Mouse (Mus musculus) thymus, adult 2 months (tissue): Measurements from ENCODE around the gene Cntnap2. TPM values are rescaled to one million over a fixed set of nuclear protein-coding genes. Genes with fewer than 3 reads are reported as not detected.
"Not testable (repeated sequence)": the region's sequence is repeated elsewhere in the genome, so short reads cannot be mapped to it uniquely, and the experiment has no call there.

ENCODE experiments used
- DNase-seq: peaks from one replicate; pipeline ENCODE4 v3.0.0; 2021
- H3K27ac ChIP-seq: fragments of 200-500 bp; 2 replicates; pipeline ENCODE4 v1.5.1; 2012; ENCODE audit warnings: low read length, control low read depth; ENCODE audit not compliant: control insufficient read depth, insufficient read depth
- H3K27me3 ChIP-seq: fragments of 200-500 bp; 2 replicates; pipeline ENCODE4 v1.6.1; 2012; ENCODE audit warnings: mild to moderate bottlenecking, low read length, moderate library complexity, mixed read lengths; ENCODE audit not compliant: control insufficient read depth, insufficient read depth
- H3K36me3 ChIP-seq: fragments of 200-500 bp; 2 replicates; pipeline ENCODE4 v1.6.1; 2012; ENCODE audit warnings: mild to moderate bottlenecking, low read length, moderate library complexity; ENCODE audit not compliant: control insufficient read depth, insufficient read depth
- H3K4me1 ChIP-seq: fragments of 200-500 bp; replicated peaks from 2 replicates; pipeline ENCODE4 v1.6.1; 2012; ENCODE audit warnings: low read length; ENCODE audit not compliant: control insufficient read depth, insufficient read depth
- H3K4me3 ChIP-seq: fragments of 200-500 bp; 2 replicates; pipeline ENCODE4 v1.5.1; 2012; ENCODE audit warnings: mild to moderate bottlenecking, low read length, control low read depth, moderate library complexity; ENCODE audit not compliant: control insufficient read depth, insufficient read depth
- CTCF ChIP-seq: fragments of 200-500 bp; IDR thresholded peaks from 2 replicates; pipeline ENCODE4 v1.5.1; 2012; ENCODE audit warnings: mild to moderate bottlenecking, control low read depth, low read length, moderate library complexity, borderline replicate concordance; ENCODE audit not compliant: control insufficient read depth, poor library complexity, insufficient read depth; ENCODE audit errors: extremely low read depth
- POLR2A ChIP-seq: fragments of 200-500 bp; IDR thresholded peaks from 2 replicates; pipeline ENCODE4 v1.6.1; 2012; ENCODE audit warnings: mild to moderate bottlenecking, low read length, control low read depth, moderate library complexity; ENCODE audit not compliant: control insufficient read depth, poor library complexity, insufficient read depth; ENCODE audit errors: extremely low read depth
- WGBS: fragments of 180-500 bp; shearing (Covaris S2); methylation state at CpG from one replicate; pipeline ENCODE4 v1.1.7; 2018; 5-methylcytosine and 5-hydroxymethylcytosine counted together
- polyA plus RNA-seq: library from polyadenylated mRNA; depleted of rRNA; stranded (reverse); fragments of >200 nt; gene quantifications from 2 replicates; pipeline ENCODE4 v1.2.3, GENCODE M21; 2012

Cntnap2 gene
- polyA plus RNA-seq, 1 experiment = 1.0 TPM

DNA sequence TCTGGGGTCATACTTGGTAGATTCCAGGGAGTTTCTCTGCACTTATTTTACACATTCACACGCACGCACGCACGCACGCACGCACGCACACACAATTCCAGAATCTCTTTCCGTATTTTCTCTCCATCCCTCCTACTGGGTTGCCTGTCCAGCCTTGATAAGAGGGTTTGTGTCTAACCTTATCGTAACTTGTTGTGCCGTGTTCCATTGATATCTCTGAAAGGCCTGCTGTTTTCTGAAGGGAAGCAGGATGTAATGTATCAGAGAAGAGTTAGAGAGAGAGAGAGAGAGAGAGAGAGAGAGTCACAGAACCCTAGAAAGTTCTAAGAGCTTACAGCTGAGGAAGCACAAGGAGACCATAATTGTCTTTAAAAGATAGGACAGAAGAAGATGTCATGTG, 2132.8 kb downstream of the Cntnap2 start:
- no peak for TF ChIP-seq POLR2A
- no peak for TF ChIP-seq CTCF
- no peak overlapping the region for H3K27ac ChIP-seq
- WGBS = 89% methylated on average over 10 of the region's 10 CpGs
- H3K4me3 ChIP-seq = no peak overlapping the region
- H3K27me3 ChIP-seq = no peaks in the 10 kb centered on the region
- DNase-seq = no peak
- H3K4me1 ChIP-seq = no peaks in the 10 kb centered on the region
- no peaks in the 10 kb centered on the region for H3K36me3 ChIP-seq

DNA sequence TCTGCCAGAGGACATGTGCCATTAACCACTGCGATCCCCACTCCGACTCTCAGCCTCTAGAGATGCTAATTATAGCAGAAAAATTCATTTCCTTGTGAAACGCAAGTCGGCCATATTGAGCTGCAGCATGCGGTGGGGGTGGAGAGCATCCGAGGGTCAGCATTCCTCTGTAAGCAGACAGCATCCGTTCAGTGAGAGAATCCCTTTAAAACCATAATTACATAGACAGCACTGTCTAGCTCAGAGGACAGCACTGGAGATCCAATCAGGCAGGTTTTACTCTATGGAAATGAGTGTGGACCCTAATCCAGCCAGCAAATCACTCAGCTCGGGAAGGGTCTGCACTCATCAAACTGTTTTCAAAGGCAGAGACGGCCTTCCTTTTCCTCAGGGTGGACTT, 2133.3 kb downstream of the Cntnap2 start:
- Histone ChIP-seq H3K27ac (no peak overlapping the region), H3K4me1 (no peaks in the 10 kb centered on the region), H3K27me3 (no peaks in the 10 kb centered on the region), H3K36me3 (no peaks in the 10 kb centered on the region), H3K4me3 (no peak overlapping the region)
- TF ChIP-seq CTCF = no peak
- TF ChIP-seq POLR2A = no peak
- no peak for DNase-seq
- 89% methylated on average over 9 of the region's 9 CpGs for WGBS

DNA sequence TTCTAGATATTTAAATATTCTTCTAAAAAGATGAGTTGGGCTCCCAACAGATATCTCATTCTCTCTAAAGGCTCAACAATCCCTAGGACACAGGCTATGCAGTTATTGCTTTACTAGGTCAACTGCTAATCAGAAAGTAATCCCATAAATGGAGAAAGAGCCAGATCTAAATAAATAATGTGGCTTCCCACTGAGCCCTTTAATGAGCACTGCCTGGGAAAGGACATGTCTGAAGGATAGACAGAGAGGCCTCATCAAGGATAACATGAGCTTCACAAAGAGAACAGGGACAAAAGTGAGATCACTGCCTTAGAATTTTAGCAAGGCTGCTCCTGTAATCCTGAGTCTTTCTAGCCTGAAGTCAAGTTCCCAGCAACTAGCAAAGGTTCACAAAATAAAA, 2138.4 kb downstream of the Cntnap2 start:
- no peaks in the 10 kb centered on the region for H3K4me1 ChIP-seq

DNA sequence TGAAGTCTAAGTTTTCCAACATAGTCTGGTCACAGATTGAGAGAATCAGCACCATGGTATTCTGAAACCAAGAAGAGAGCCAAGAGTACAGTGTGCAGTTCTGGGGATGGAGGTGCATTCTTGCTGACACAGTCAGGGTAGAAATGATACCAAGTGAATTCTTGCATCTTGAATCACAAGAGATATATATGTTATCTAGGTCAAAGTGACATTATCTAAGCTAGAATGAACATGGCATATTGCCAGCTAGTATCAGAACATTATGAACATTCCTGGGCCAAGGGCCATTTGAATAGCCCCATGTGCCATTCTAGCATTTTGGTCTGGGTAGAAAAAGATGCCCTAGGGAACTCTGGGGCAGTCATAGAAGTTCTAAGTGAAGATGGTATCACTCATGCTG, 2141.5 kb downstream of the Cntnap2 start:
- no peaks in the 10 kb centered on the region for H3K27me3 ChIP-seq
- H3K36me3 ChIP-seq = no peaks in the 10 kb centered on the region
- no peak for DNase-seq
- no peak for TF ChIP-seq CTCF
- no peak for TF ChIP-seq POLR2A
- no peak overlapping the region for H3K27ac ChIP-seq
- no peaks in the 10 kb centered on the region for H3K4me1 ChIP-seq
- no peak overlapping the region for H3K4me3 ChIP-seq

More for the DNA sequence above, 2138.4 kb downstream of the Cntnap2 start:
- Histone ChIP-seq H3K4me3 (no peak overlapping the region), H3K27ac (no peak overlapping the region), H3K27me3 (no peaks in the 10 kb centered on the region), H3K36me3 (no peaks in the 10 kb centered on the region)
- TF ChIP-seq POLR2A (no peak), CTCF (no peak)
- no peak for DNase-seq

DNA sequence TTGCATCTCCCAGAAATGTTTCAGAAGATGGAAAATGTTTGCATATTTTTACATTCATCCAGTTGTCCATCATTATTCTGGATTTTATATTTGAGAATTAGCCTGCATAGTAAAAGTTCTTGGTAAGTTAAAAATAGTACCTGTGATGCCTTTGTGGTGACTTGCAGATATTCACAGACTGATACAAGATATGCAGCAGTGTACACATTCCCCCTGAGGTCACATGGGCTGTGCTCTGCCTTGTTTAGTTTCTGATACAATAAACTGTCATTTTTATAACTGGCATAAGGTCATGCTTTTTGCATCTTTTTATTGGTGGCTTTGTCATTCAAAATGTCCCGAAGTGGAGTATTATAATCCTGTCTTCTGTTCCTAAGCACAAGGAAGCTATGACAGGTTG, 2148.9 kb downstream of the Cntnap2 start:
- H3K4me3 ChIP-seq = no peak overlapping the region
- TF ChIP-seq POLR2A = no peak
- TF ChIP-seq CTCF = no peak
- H3K27ac ChIP-seq = no peak overlapping the region
- no peaks in the 10 kb centered on the region for H3K36me3 ChIP-seq
- no peaks in the 10 kb centered on the region for H3K4me1 ChIP-seq
- H3K27me3 ChIP-seq = no peaks in the 10 kb centered on the region
- DNase-seq = no peak
- WGBS = 78% methylated on average over 1 of the region's 1 CpGs

DNA sequence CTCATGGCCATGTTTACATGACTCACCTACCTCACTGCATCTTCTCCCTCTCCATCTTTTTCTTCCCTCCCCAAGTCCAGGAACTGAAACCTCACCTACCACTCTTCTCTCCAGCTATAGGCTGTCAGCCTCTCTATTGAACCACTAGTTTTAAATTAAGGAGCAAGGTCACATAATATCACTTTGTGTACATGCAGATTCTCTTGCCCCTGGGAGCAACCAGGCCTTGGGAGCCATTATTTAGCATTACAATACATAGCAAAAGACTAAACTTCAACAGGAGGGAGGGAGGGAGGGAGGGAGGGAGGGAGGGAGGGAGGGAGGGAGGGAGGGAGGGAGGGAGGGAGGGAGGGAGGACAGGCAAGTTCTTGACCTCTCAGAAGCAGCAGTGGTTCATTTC, 2155.6 kb downstream of the Cntnap2 start:
- no peaks in the 10 kb centered on the region for H3K36me3 ChIP-seq
- H3K4me1 ChIP-seq = no peaks in the 10 kb centered on the region
- no peak overlapping the region for H3K4me3 ChIP-seq
- H3K27me3 ChIP-seq = no peaks in the 10 kb centered on the region
- no peak for DNase-seq
- H3K27ac ChIP-seq = no peak overlapping the region
- TF ChIP-seq POLR2A (no peak), CTCF (no peak)

DNA sequence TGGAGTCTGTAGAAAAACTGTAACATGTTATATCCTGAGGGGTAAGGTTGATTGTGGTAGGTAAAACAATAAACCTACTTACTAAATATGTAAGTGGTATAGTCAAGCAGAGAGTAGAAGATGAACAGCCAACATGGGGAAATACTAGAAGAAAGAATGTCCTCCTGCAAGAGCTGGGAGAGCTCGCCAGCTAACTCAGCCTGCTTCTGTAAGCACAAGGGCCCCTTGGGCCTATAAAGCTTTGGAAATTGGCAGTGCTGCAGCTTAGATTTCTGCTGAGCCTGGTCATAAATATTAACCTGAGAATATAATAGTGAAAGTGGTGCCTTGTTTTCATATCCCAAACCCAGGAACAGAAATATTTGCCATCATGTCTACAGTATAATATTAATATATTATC, 2164.4 kb downstream of the Cntnap2 start:
- 93% methylated on average over 1 of the region's 1 CpGs for WGBS
- DNase-seq, H3K36me3 ChIP-seq, H3K27ac ChIP-seq, H3K27me3 ChIP-seq, H3K4me3 ChIP-seq, H3K4me1 ChIP-seq: not testable (repeated sequence)

DNA sequence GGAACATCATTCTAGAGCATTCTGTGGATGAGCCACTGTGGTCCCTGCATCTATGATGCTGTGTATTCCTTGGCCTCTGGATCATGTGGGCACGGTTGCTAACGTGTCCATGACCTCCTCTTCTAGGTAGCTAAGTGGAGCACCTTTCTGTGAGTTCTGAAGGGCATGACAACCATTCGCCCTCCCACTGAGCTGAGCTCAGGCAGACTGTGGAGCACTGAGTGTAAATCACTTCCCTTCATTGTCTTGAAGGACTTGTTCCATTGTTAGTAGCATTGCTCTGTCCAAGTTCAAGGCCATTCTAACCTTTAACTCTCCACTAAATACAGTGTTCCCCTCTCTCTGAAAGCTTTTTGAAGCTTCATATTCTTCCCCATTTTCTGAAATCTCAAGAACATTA, 2166.2 kb downstream of the Cntnap2 start:
- not testable (repeated sequence) for DNase-seq, H3K4me3 ChIP-seq, H3K27me3 ChIP-seq, H3K36me3 ChIP-seq, H3K27ac ChIP-seq, H3K4me1 ChIP-seq
- WGBS = 84% methylated on average over 3 of the region's 3 CpGs
